Mouse (Mus musculus): Measurements from ENCODE around the gene Arhgap19. TPM values are rescaled to one million over a fixed set of nuclear protein-coding genes. Genes with fewer than 3 reads are reported as not detected.

The Arhgap19 gene
- total RNA-seq, 4 experiments from 2014 or later, result 1.6 to 2.6 (median 2.0) TPM

DNA sequence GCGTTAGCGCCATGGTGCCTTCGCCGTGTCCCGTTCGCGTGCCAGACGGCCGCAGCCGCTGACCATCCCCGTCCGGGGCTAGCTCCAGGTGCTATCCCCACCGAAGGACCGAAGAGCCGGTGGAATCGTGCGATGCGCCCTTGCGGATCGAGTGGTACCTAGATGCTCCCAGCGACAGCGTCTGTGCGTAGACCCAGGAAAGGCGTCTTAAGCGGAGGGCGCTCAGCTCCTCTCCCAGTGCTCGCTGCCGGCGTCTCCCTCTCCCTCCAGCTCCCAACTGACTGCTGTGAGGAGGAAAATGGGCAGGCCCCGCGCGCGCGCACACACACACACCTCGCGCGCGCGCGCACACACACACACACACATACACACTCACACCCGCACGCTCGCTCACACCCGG is 58.5 kb downstream of the Arhgap19 start, which contains the start of gene Slit1:
Slit1 (minus strand) TSS at position 270 of the 400 bp plus-strand sequence.
- no peak for DNase-seq (ENCODE audit: low spot score)

DNA sequence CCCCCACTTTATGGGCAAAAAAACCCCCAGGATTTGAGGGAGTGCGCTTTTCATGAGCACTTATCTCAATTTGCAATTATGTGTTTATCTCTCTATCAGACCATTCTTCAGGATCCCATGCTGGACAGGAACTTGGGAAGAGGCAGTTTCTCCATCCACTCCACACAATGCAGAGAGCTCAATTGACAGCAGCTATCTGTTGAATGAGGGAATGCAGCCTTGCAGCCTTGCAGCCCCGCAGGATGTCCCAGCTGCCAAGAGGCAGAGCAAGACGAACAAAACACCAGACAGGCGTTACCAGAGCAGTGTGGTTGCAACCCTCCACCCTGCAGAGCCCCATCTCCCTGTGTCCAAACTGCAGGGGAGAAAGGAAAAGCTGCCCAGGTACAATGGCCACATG is 63.0 kb downstream of the Arhgap19 start:
- DNase-seq (ENCODE audit: low spot score), result no peak

DNA sequence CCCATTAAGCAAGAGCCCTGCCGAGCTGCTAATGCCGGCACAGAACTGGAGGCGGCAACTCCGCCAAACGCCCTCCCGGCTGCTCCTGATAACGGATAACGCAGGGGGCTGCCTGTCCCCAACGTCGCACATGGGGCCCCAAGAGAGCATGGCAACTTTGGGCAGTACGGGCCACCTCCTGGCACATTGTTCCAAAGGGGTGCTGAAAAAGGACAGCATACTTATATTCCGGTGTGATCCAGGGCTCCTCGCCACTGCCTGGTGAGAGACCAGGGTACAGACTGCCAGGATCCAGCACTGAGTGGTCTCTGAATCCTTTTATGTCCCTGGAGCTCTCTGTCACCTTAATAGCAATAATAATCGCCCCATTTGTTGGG is 63.4 kb downstream of the Arhgap19 start:
- DNase-seq (ENCODE audit: low spot score), result no peak

DNA sequence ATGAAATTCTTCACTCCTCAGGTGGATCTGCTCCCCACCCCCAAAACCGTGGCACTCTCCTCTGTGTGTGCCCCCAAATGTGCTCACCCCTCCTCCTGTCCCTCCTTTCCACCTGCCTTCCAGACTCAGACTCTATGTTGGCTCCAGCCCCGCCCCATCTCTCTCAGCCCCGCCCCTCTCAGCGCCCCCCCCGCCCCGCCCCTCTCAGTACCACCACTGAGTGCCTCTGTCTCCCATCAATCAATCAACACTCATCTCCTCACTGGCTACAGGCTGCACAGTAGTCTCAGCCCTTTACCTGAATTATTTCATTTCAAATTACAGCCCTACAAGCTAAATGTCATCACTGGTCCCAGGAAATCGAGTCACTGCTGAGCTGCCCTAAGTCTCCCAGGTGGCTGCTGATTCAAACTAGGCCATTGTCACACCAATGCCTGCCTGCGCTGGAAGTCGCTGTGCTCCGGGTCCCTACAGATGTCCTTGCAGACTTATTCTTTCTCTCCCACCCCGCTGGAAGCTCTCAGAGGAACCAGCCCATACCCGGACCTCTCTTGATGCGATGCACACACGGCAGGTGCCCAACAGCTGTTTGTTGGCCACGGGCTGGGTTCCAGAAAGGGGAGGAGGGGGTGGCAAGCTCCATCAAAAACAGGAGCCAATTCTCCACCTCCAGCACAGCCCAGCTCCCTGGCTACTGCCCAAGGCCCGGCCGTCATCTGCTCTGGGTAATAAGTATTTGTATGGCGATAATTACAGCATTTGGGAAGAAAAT is 64.0 kb downstream of the Arhgap19 start:
- DNase-seq (ENCODE audit: low spot score), result no peak

DNA sequence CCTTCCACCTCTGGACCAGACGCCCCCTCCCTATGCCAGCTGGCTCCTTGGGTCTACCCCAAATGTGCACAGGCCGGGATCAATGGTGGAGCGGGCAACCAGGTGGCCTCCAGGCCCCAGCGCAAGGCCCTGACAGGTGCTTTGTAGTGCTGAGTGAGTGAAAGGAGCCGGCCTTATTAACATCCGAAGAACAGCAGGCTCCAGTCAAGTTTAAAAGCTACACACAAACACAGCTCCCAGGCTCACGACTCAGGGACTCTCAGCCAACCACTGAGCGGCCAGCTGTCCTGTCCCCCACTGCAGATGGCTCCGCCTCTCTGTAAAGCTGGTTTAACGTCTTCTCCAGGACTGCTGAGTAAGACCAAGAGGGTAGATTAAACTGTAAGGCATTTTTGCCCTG is 67.2 kb downstream of the Arhgap19 start:
- no peak for DNase-seq (ENCODE audit: low spot score)

DNA sequence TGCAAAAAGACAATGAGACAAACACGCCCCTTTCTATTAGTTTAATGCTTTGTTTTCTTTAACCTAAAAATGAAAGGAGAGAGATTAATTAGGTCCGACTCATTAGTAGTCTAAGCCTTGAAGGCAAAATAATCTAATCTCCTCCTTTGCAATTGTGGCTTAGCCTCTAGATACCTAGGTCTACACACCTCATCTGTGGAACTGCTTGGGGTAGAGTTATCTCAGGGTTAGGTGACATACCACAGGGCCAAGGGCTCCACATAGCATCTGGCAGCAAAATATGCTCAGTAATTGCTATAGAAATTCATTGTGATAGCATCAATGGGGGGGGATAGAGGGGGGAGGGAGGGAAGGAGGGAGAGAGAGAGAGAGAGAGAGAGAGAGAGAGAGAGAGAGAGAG is 76.4 kb downstream of the Arhgap19 start:
- DNase-seq (ENCODE audit: low spot score), result no peak

DNA sequence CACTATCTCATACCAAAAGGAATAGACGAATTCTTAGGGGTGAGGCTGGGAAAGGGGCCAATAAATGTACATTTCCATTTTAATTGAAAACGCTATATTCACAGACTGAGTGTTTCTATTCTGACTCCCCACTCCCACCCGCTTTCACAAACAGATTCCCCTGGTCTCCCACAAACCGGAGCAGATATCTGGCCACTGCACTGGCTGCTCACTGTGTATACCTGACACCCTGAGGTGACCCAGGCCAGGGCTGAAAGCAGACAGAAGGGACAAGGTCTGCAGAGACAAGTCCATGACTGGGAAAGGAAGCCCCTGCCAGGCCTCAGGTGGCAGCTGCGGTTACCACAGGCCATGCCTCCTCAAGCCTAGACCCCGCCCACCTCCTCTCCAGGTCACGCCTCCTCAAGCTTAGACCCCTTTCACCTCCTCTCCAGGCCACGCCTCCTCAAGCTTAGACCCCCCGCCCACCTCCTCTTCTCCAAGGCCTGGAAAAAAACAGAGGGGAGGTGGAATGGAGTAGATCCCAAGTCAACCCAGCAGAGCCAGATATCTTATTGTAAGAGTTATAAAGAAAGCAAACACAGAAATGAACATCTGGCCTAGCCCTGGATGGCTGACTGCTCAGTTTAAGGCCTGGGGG is 76.9 kb downstream of the Arhgap19 start:
- no peak for DNase-seq (ENCODE audit: low spot score)

DNA sequence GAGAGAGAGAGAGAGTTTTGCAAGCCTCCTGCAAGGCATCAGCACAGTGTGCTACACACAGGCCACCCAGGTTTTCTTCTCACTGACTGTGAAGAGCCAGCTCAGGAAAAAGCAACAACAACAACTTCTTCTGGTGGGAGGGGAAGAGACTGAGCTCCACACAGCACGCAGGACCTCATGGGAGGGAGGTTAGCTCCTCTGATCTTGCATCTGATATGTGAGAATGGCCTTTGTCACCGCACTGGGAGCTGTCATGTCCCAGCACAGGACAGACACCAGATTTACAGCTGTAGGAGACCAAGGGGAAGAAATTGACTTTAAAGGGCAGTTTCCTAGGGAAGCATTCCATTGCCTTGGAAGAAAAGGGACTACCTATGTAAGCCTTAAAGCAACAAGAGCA is 78.5 kb downstream of the Arhgap19 start:
- no peak for DNase-seq (ENCODE audit: low spot score)

DNA sequence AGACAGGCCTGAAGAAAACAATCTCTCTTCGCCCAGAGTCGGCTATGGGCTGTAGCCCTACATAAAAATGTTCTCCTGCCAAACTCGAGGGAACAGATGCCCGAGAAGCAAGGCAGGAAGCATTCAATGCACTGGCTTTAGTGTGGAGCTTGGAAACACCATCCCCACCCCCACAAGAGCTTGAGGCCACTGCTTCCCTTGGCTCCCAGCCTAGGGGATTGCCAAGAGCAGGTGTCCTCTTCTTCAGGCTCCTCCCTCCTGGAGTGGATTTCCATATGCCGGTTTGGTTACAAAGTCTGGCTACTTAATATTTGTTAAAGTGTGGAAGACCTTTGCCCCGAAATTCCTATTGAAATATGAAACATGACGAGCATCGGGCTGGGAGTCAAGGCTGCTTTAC is 82.4 kb downstream of the Arhgap19 start:
- DNase-seq (ENCODE audit: low spot score), result no peak

Other genes starting within 250 kb of the Arhgap19 start
- gene Gm340, start 219.7 kb downstream of the Arhgap19 start, total RNA-seq (2022), result 10 to 100 TPM in 1 of 4 experiments, 1 to 10 TPM in 3; 8.0 to 11.6 (median 9.3) TPM
- under 1 TPM in 3 of 4 experiments, not detected in 1; 0.06 to 0.44 (median 0.09) TPM for gene Slit1, start 58.4 kb downstream of the Arhgap19 start, total RNA-seq (2022)
- 1 to 10 TPM; 1.9 to 4.5 (median 3.4) TPM for gene Frat1, start 27.9 kb upstream of the Arhgap19 start, total RNA-seq (2022)
- gene Frat2, start 46.1 kb upstream of the Arhgap19 start, total RNA-seq (2022), result 1 to 10 TPM; 2.2 to 4.6 (median 2.5) TPM
- 10 to 100 TPM; 16.4 to 18.7 (median 18.5) TPM for gene Rrp12, start 94.1 kb upstream of the Arhgap19 start, total RNA-seq (2022)
- 100 to 1,000 TPM in 3 of 4 experiments, 10 to 100 TPM in 1; 94.6 to 149 (median 113) TPM for gene Pgam1, start 109.9 kb upstream of the Arhgap19 start, total RNA-seq (2022)
- gene Exosc1, start 131.4 kb upstream of the Arhgap19 start, total RNA-seq (2022), result 10 to 100 TPM; 11.9 to 14.7 (median 13.7) TPM
- 10 to 100 TPM; 12.4 to 14.1 (median 13.1) TPM for gene Zdhhc16, start 131.4 kb upstream of the Arhgap19 start, total RNA-seq (2022)
- gene Mms19, start 179.1 kb upstream of the Arhgap19 start, total RNA-seq (2022), result 10 to 100 TPM; 16.0 to 23.9 (median 20.6) TPM
- 10 to 100 TPM; 15.9 to 18.2 (median 16.5) TPM for gene Ubtd1, start 179.7 kb upstream of the Arhgap19 start, total RNA-seq (2022)
- gene Ankrd2, start 234.0 kb upstream of the Arhgap19 start, total RNA-seq (2022), result under 1 TPM in 3 of 4 experiments, not detected in 1; 0.49 to 0.63 (median 0.53) TPM
- gene Hoga1, start 243.6 kb upstream of the Arhgap19 start, total RNA-seq (2022), result 1 to 10 TPM in 3 of 4 experiments, under 1 TPM in 1; 0.92 to 2.5 (median 1.5) TPM